Mouse (Mus musculus): Measurements from ENCODE around the gene Srr.

- TF ChIP-seq CTCF (IDR thresholded peaks at IDR 0.05; ENCODE audit: control insufficient read depth, insufficient read depth, insufficient read length) = no peak
- no peak for TF ChIP-seq USF1 (IDR thresholded peaks at IDR 0.05; ENCODE audit: low read depth)
- TF ChIP-seq MAX (IDR thresholded peaks at IDR 0.05) = no peak
These were observed 28.7 kb downstream of the Srr start, which contains the start of gene Sgsm2 for GRCm38 (mm10) chr11:74896901-74897677.

Measured in C2C12 (cell line).